Mouse (Mus musculus) intestine, embryonic 14.5 days (tissue): ENCODE data around the gene Taf10. TPM values are rescaled to one million over a fixed set of nuclear protein-coding genes. Genes with fewer than 3 reads are reported as not detected.

Experiments used
- ATAC-seq: fragments of 200-750 bp; cut with Nextera tagmentation; replicated peaks from 2 replicates; pipeline ENCODE4 v1.8.0; 2017; ENCODE audit warnings: low read depth, moderate number of reproducible peaks, moderate TSS enrichment, moderate library complexity; ENCODE audit not compliant: low FRiP score, low TSS enrichment
- DNase-seq: peaks from one replicate; pipeline ENCODE4 v3.0.0-alpha.2; 2018; ENCODE audit warnings: low spot score
- H3K27ac ChIP-seq: fragments of 300-500 bp; sonication (generic); 2 replicates; pipeline ENCODE4 v1.5.1; 2014; ENCODE audit warnings: low read depth, mild to moderate bottlenecking, control low read depth
- H3K27me3 ChIP-seq: fragments of 300-500 bp; sonication (generic); replicated peaks from 2 replicates; pipeline ENCODE4 v1.6.1; 2014; ENCODE audit warnings: low read length, control low read depth; ENCODE audit not compliant: control insufficient read depth, insufficient read depth
- H3K36me3 ChIP-seq: fragments of 300-500 bp; sonication (generic); 2 replicates; pipeline ENCODE4 v1.6.1; 2014; ENCODE audit warnings: low read length, control low read depth; ENCODE audit not compliant: control insufficient read depth, insufficient read depth
- H3K4me1 ChIP-seq: fragments of 300-500 bp; sonication (generic); replicated peaks from 2 replicates; pipeline ENCODE4 v1.6.1; 2014; ENCODE audit warnings: low read length, control low read depth, mixed read lengths; ENCODE audit not compliant: control insufficient read depth, insufficient read depth
- H3K4me2 ChIP-seq: fragments of 300-500 bp; sonication (generic); 2 replicates; pipeline ENCODE4 v1.6.1; 2014; ENCODE audit warnings: low read length
- H3K4me3 ChIP-seq: fragments of 300-500 bp; sonication (generic); 2 replicates; pipeline ENCODE4 v1.5.1; 2014; ENCODE audit warnings: low read depth, low read length, control low read depth, mixed read lengths
- H3K9ac ChIP-seq: fragments of 300-500 bp; sonication (generic); 2 replicates; pipeline ENCODE4 v1.6.1; 2014; ENCODE audit warnings: mild to moderate bottlenecking, low read length
- H3K9me3 ChIP-seq: fragments of 300-500 bp; sonication (generic); 2 replicates; pipeline ENCODE4 v1.6.1; 2016; ENCODE audit warnings: low read length, control low read depth; ENCODE audit not compliant: control insufficient read depth
- WGBS: fragments of 180-500 bp; shearing (Covaris S2); extraction: QIAGEN DNeasy Blood & Tissue Kit; methylation state at CpG from one replicate; pipeline ENCODE4 v1.1.7; 2014; 5-methylcytosine and 5-hydroxymethylcytosine counted together
- polyA plus RNA-seq: library from polyadenylated mRNA; unstranded; fragments of >200 nt; fragmentation: Nextera tagmentation; extraction: Ambion mirVana; gene quantifications from 2 replicates; pipeline ENCODE4 v1.2.1, GENCODE M21; 2014

Taf10 gene
- polyA plus RNA-seq, 1 experiment from 2014 or later: 185 TPM

DNA sequence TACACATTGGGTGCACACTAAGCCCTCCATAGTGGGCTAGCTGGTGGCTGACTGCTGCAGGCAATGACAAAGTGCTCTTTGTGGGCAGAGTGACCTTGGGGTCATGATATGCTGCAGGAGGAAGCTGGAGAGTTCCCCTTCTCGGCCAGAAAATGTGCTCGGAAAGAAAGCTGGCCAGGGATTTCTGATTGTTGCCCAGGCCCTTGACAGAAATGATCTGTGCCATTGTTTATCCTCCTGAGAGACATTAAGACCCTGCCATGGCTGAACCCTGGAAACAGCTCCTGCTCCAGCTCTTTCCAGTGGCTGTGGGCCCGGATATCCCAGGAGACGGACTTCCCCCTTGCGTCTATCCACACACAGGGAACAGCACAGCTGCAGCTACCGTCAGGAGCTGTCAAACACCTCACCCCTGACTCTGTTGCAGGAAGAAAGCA, 23.6 kb upstream of the Taf10 start:
- DNase-seq (no peak), ATAC-seq (no peak)
- 16% methylated on average over 6 of the region's 6 CpGs for WGBS
- 0 out of 2 replicates have a peak overlapping the region, but pooled peaks have one; percentile 33 for H3K27ac ChIP-seq
- peaks cover 80% of the 10 kb centered on the region for H3K36me3 ChIP-seq
- no peak overlapping the region for H3K4me2 ChIP-seq
- H3K9me3 ChIP-seq: no peaks in the 10 kb centered on the region
- H3K27me3 ChIP-seq: 0 out of 2 replicates have a peak, but pooled peaks cover 2% of the 10 kb centered on the region
- peaks cover 18% of the 10 kb centered on the region; the same call in 1 of the 2 replicates for H3K4me1 ChIP-seq
- no peak overlapping the region for H3K9ac ChIP-seq
- no peak overlapping the region for H3K4me3 ChIP-seq

DNA sequence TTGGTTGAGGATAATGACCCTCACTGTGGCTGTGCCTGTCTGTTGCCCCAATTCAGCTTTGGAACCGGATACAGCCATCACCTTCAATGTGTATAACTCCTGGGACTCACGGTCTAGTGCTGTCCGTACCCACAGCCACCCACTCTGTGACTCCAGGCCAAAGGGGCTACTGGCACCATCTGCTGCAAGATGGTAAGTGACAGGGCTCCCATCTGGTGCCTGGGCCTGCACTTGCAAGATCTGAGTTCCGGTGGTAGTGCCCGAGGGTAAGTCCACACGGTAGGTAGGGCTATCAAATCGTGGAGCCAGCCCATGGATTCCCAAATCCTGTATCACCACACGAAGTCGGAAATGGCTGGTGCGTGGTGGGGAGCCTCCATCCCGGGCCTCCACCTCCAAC, 20.2 kb upstream of the Taf10 start:
- Histone ChIP-seq H3K4me3 (no peak overlapping the region), H3K9me3 (no peaks in the 10 kb centered on the region), H3K4me2 (no peak overlapping the region), H3K9ac (no peak overlapping the region), H3K36me3 (peaks cover 75% of the 10 kb centered on the region), H3K27ac (no peak overlapping the region), H3K27me3 (0 out of 2 replicates have a peak, but pooled peaks cover 2% of the 10 kb centered on the region), H3K4me1 (peaks cover 18% of the 10 kb centered on the region; the same call in 1 of the 2 replicates)
- no peak for DNase-seq
- no peak for ATAC-seq
- whole genome bisulfite sequencing: 95% methylated on average over 11 of the region's 11 CpGs

- Histone ChIP-seq H3K9ac (no peak overlapping the region), H3K27me3 (0 out of 2 replicates have a peak, but pooled peaks cover 2% of the 10 kb centered on the region), H3K4me2 (peak overlapping the region; percentile 40), H3K4me1 (peaks cover 5% of the 10 kb centered on the region; the same call in 1 of the 2 replicates), H3K36me3 (peaks cover 90% of the 10 kb centered on the region), H3K4me3 (0 out of 2 replicates have a peak overlapping the region, but pooled peaks have one; percentile 6), H3K9me3 (no peaks in the 10 kb centered on the region), H3K27ac (no peak overlapping the region)
- peak; percentile 64 for DNase-seq
- ATAC-seq: 0 out of 2 replicates have a peak, but pooled peaks have one; percentile 45
- WGBS: 52% methylated on average over 55 of the region's 55 CpGs
Measured at GRCm38 (mm10) chr7:105762517-105763270, 18.5 kb upstream of the Taf10 start.

- peak; percentile 28; the same call in 1 of the 2 replicates for ATAC-seq
- H3K9ac ChIP-seq: no peak overlapping the region
- H3K27me3 ChIP-seq: 0 out of 2 replicates have a peak, but pooled peaks cover 2% of the 10 kb centered on the region
Measured at GRCm38 (mm10) chr7:105761813-105762484, 17.8 kb upstream of the Taf10 start.

GRCm38 (mm10) chr7:105753281-105753680, 9.1 kb upstream of the Taf10 start:
- H3K27me3 ChIP-seq: no peaks in the 10 kb centered on the region
- H3K9me3 ChIP-seq: no peaks in the 10 kb centered on the region
- no peak overlapping the region for H3K4me2 ChIP-seq
- 89% methylated on average over 10 of the region's 10 CpGs for WGBS
- H3K27ac ChIP-seq: no peak overlapping the region
- H3K4me1 ChIP-seq: peaks cover 5% of the 10 kb centered on the region; the same call in 1 of the 2 replicates
- no peak overlapping the region for H3K9ac ChIP-seq
- no peak for DNase-seq
- peaks cover 61% of the 10 kb centered on the region for H3K36me3 ChIP-seq
- H3K4me3 ChIP-seq: no peak overlapping the region
- ATAC-seq: no peak

More at GRCm38 (mm10) chr7:105761813-105762484, 17.8 kb upstream of the Taf10 start:
- no peak overlapping the region for H3K27ac ChIP-seq
- peak overlapping the region; percentile 40 for H3K4me2 ChIP-seq
- no peaks in the 10 kb centered on the region for H3K4me1 ChIP-seq
- DNase-seq: no peak
- H3K9me3 ChIP-seq: no peaks in the 10 kb centered on the region
- 38% methylated on average over 51 of the region's 51 CpGs for WGBS
- H3K36me3 ChIP-seq: peaks cover 93% of the 10 kb centered on the region
- H3K4me3 ChIP-seq: 0 out of 2 replicates have a peak overlapping the region, but pooled peaks have one; percentile 6

DNA sequence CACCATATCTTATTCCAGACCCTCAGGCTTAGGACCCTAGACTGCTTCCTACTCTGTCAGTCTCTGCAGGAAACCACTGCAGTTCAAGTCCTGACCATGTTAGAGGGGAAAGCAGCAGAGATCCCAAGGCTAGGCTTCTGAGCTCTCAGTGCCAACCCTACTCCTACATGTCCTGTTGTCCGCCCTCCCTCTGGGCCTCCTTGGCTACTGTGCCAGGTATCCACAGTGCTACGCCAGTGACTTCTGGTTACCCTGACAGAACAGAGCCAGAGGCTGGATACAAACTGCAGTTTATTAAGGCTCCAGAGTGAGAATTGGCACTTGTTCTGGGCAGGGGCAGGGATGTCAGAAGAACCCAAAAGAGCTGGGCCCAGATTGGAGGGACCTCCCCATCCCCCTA, 8.6 kb upstream of the Taf10 start:
- DNase-seq (no peak), ATAC-seq (no peak; the same call in 1 of the 2 replicates)
- 96% methylated on average over 2 of the region's 2 CpGs for WGBS
- Histone ChIP-seq H3K4me2 (no peak overlapping the region), H3K4me1 (peaks cover 5% of the 10 kb centered on the region; the same call in 1 of the 2 replicates), H3K9me3 (no peaks in the 10 kb centered on the region), H3K4me3 (no peak overlapping the region), H3K36me3 (peaks cover 61% of the 10 kb centered on the region), H3K27me3 (no peaks in the 10 kb centered on the region), H3K9ac (no peak overlapping the region), H3K27ac (no peak overlapping the region)

- Histone ChIP-seq H3K4me1 (peaks cover 5% of the 10 kb centered on the region; the same call in 1 of the 2 replicates), H3K9me3 (no peaks in the 10 kb centered on the region), H3K4me2 (peak within 1 kb of the TSS; percentile 79), H3K27ac (peak within 1 kb of the TSS; percentile 23; the same call in 1 of the 2 replicates), H3K36me3 (peaks cover 56% of the 10 kb centered on the region), H3K4me3 (peak within 1 kb of the TSS; percentile 65), H3K27me3 (no peaks in the 10 kb centered on the region), H3K9ac (peak within 1 kb of the TSS; percentile 66)
- DNase-seq: peak; percentile 94
- 18% methylated on average over 20 of the region's 20 CpGs for WGBS
- peak; percentile 90 for ATAC-seq
Measured at GRCm38 (mm10) chr7:105751491-105752433, 7.6 kb upstream of the Taf10 start, which contains the start of gene Tpp1. Gene Tpp1 (minus strand): TSS chr7:105752235.
